Mouse (Mus musculus) cortical plate, adult 2 months (tissue): ENCODE data around the gene Lamb2. TPM values are rescaled to one million over a fixed set of nuclear protein-coding genes. Genes with fewer than 3 reads are reported as not detected.
A peak's percentile ranks its signal among the peaks of the same experiment; 100 is the strongest.

Source experiments
- H3K27ac ChIP-seq: fragments of 200-500 bp; 2 replicates; pipeline ENCODE4 v1.5.1; 2012; ENCODE audit warnings: low read length, control low read depth, inconsistent platforms; ENCODE audit not compliant: insufficient read depth
- H3K4me1 ChIP-seq: fragments of 200-500 bp; 2 replicates; pipeline ENCODE4 v1.6.1; 2011; ENCODE audit warnings: low read length; ENCODE audit not compliant: control insufficient read depth, insufficient read depth
- H3K4me3 ChIP-seq: fragments of 200-500 bp; 2 replicates; pipeline ENCODE4 v1.5.1; 2011; ENCODE audit warnings: mild to moderate bottlenecking, low read length, control low read depth; ENCODE audit not compliant: insufficient read depth
- CTCF ChIP-seq: fragments of 200-500 bp; IDR thresholded peaks from 2 replicates; pipeline ENCODE4 v1.5.1; 2011; ENCODE audit warnings: mild to moderate bottlenecking, control low read depth, low read length; ENCODE audit not compliant: insufficient read depth; ENCODE audit errors: extremely low read depth
- POLR2A ChIP-seq: fragments of 200-500 bp; IDR thresholded peaks from 2 replicates; pipeline ENCODE4 v1.6.1; 2011; ENCODE audit warnings: mild to moderate bottlenecking, low read length, control low read depth; ENCODE audit not compliant: insufficient read depth; ENCODE audit errors: extremely low read depth
- polyA plus RNA-seq: library from polyadenylated mRNA; depleted of rRNA; stranded (reverse); fragments of >200 nt; gene quantifications from 2 replicates; pipeline ENCODE4 v1.2.3, GENCODE M21; 2012

Gene Lamb2
- polyA plus RNA-seq, 1 experiment = 34.2 TPM

DNA sequence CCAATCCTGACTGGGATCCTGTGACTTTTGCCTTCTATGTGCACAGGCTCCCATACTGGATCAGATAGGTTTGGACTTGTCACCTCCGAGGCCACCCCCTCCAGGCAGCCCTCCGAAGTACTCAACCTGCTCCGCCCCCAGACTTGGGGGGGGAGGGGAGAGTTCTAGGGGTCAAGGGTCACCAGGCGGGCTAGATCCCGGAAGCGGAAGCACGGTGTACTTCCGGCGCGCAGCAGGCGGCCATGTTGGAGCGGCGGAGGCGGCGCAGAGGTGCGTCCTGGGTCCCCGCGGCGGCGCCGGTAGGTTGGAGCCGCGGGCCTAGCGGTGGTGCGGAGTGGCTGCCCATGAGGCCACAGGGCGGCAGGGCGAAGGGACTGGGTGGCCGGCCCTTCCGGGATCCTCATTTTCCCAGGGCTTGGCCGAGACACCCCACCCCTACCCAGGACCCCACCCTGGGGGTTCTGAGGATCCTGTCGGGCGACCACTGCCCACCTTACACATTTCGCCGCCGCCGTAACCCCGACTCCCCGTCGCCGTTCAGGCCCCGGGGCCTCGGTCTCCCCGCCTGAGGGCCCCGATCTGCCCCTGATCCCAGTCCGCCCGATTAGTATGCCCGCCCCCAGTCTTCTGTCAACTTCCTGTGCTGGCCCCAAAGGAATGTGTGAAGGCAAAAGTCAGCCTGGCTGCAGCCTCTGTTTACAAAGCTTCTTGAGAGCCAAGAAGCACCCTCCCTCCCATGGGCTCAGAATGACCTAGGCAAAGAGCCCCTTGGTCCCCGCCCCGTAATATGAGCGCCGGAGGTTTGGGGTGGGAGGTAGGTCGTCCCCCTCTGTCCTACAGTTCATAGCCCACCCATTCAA, 19.0 kb upstream of the Lamb2 start, which contains the start of gene Ccdc71:
Ccdc71 (plus strand) TSS at position 209 of the 860 bp plus-strand sequence.
- H3K4me1 ChIP-seq = peaks cover 8% of the 10 kb centered on the region; the same call in 1 of the 2 replicates
- H3K4me3 ChIP-seq = peak within 1 kb of the TSS; percentile 84
- TF ChIP-seq CTCF (no peak), POLR2A (peak; percentile 39; the same call in 1 of the 2 replicates)
- H3K27ac ChIP-seq = peak within 1 kb of the TSS; percentile 43; the same call in 1 of the 2 replicates

DNA sequence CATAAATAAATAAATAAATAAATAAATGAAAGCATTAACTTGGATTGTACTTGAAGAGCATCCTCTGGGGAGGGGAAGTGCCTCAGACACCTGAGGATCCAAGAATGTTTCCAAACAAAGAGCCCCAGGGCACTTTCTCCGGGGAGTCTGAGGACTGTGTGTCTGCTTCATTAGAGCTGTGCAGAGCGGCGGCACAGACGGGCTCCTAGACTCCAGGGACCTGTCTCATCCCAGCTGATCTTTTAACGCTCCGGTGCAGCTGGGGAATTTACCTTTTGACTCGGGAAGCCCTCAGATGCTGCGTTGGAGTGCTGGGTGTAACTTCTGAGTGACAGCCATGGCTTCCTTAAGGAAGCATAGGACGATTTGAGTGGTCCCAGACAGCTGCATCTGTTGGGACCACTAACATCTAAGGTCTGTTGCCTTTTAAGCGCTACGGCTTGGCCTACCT, 18.3 kb upstream of the Lamb2 start, which contains the start of gene Klhdc8b:
Klhdc8b (minus strand) TSS at position 401 of the 451 bp plus-strand sequence.
- peak within 1 kb of the TSS; percentile 84 for H3K4me3 ChIP-seq
- TF ChIP-seq CTCF = no peak
- H3K27ac ChIP-seq = peak within 1 kb of the TSS; percentile 43; the same call in 1 of the 2 replicates

DNA sequence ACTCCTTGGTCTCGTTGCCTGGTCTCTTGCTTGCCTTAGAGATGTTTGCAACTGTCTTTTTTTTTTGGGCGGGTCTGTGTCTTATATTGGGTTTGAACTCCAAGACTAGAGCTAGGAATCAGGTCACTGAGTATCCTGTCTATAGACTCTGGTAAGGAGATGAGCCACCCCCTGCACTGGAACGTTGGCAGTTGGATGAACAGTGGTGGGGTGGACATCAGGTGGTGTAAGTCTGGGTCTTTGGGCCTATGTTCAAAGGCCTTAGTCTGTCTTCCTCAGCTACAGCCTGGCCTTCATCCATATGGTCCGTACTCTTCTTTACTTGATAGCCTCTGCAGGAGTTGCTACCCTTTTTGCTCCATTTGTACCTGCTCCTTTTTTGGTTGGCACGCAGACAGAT, 17.9 kb upstream of the Lamb2 start:
- H3K4me1 ChIP-seq = peaks cover 8% of the 10 kb centered on the region; the same call in 1 of the 2 replicates
- no peak overlapping the region for H3K27ac ChIP-seq
- TF ChIP-seq POLR2A (no peak), CTCF (no peak)
- H3K4me3 ChIP-seq = peak overlapping the region; percentile 84; the same call in 1 of the 2 replicates

More for the DNA sequence above, 18.3 kb upstream of the Lamb2 start, which contains the start of gene Klhdc8b:
- H3K4me1 ChIP-seq = peaks cover 8% of the 10 kb centered on the region; the same call in 1 of the 2 replicates

DNA sequence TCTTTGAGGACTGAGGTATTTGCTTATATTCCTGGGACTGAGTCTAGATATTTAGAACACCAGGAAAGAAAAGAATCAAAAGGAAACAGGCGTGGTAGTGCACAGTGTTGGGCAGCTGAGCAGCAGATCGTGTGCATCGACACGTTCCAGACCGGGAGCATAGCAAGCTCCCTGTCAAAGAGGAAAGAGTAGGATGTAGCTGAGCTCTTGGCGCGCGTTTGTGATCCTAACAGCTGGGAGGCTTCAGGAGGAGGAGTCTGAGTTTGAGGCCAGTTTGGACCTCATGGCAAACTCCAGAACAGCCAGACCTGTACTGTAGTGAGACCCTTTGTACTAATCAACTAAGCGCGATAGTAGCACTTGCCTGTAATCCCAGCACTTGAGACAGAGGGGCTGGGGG, 17.3 kb upstream of the Lamb2 start:
- TF ChIP-seq CTCF (no peak), POLR2A (no peak)
- H3K27ac ChIP-seq = no peak overlapping the region
- peaks cover 8% of the 10 kb centered on the region; the same call in 1 of the 2 replicates for H3K4me1 ChIP-seq
- H3K4me3 ChIP-seq = no peak overlapping the region

DNA sequence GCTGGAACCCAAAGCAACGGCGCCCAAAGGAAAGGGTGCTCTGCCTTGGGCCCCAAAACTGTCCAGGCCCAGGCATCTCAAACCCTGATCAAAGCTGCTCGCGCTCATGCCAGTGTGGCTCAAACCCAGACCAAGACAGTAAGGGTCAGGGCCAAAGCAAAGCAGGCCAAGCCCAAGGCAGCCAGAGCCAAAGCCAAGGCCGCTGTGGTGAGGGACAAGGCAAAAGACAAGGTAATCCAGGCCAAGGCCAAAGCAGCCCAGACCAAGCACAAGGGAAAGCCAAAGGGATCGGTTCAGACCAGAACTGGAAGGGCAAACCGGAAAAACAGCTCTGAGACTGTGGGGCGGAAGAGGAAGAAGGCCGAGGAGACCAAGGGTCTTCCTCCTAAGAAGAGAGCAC, 15.8 kb upstream of the Lamb2 start:
- TF ChIP-seq CTCF (no peak), POLR2A (no peak)
- H3K27ac ChIP-seq = no peak overlapping the region
- H3K4me3 ChIP-seq = no peak overlapping the region
- H3K4me1 ChIP-seq = peaks cover 8% of the 10 kb centered on the region; the same call in 1 of the 2 replicates

DNA sequence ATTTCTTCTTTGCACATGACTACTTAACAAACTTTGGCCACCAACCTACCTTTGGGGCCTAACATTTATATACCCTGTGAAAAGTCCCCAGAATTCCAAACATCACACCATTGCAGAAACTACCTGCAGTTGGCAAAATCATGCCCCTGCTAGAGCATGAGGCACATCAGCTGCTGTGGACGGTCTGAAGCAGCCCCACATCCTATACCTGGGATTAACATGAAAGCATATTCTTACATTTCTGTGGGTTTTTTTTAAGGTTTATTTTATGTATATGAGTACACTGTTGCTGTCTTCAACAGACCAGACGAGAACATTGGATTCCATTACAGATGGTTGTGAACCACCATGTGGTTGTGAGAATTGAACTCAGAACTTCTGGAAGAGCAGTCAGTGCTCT, 13.3 kb upstream of the Lamb2 start:
- H3K27ac ChIP-seq = no peak overlapping the region
- H3K4me1 ChIP-seq = peaks cover 8% of the 10 kb centered on the region; the same call in 1 of the 2 replicates
- H3K4me3 ChIP-seq = no peak overlapping the region
- TF ChIP-seq CTCF (no peak), POLR2A (no peak)

DNA sequence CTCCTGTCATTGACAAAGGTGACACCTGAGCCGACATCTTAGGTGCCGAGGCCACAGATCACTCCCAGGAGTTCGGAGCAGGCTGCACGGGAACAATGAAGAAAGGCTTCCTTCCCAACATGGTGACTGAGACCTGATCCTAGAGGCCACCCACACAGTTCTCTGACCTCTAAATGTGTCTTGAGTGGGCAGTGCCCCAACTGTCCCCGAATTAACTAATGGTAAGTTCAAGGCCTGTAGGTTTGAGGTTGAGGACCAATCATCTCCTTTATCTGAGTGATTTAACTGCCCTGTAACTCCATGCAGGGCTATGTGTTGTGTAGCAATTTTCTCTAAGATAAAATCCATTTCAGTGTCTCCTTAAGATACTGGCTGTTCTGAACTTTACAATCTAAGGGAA, 10.1 kb upstream of the Lamb2 start:
- H3K27ac ChIP-seq = no peak overlapping the region
- H3K4me1 ChIP-seq = no peaks in the 10 kb centered on the region; the same call in none of the 2 replicates
- no peak overlapping the region for H3K4me3 ChIP-seq
- TF ChIP-seq CTCF = no peak
- no peak for TF ChIP-seq POLR2A

DNA sequence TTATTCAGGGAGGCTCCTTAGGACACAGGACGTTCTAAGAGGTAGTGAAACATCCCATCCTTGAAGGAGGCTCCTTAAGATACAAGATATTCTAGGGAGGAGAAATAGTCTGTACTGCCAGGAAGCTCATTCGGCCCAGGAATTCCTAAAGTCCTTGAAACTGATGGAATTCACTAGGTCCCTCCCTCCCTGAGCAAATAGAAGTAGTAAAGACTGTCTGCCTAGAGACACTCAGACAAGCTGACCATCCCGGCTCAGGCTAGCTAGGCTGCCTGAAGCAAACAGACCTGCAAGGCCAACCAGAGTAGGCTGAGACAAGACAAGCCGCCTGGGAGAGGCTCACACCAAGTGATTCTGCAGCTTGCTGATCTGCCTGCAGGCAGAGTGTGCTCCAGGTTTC, 9.7 kb upstream of the Lamb2 start:
- TF ChIP-seq CTCF (no peak), POLR2A (no peak)
- Histone ChIP-seq H3K4me1 (no peaks in the 10 kb centered on the region; the same call in none of the 2 replicates), H3K27ac (no peak overlapping the region), H3K4me3 (no peak overlapping the region)

DNA sequence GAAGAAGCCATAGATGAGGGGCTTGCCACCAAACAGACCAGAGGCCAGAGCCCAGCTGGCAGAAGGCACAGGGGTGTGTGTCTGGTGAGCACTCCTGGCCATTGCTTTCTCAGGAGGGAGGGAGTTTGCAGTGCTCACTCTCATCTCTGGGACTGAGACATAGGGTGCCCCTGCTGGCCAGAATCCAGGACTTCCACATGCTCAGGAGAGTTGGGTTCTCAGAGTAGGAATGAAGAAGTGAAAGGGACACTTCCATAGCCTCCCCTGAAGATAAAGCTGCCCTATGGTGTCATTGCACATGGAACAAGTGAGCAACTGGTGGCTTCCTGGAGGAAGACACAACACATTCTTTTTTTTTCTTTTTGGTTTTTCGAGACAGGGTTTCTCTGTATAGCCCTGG, 5.0 kb upstream of the Lamb2 start:
- H3K4me3 ChIP-seq = no peak overlapping the region
- H3K27ac ChIP-seq = no peak overlapping the region
- no peaks in the 10 kb centered on the region; the same call in none of the 2 replicates for H3K4me1 ChIP-seq
- TF ChIP-seq CTCF = no peak
- TF ChIP-seq POLR2A = no peak
